Mouse (Mus musculus) forebrain, embryonic 12.5 days (tissue): ENCODE measurements around the gene Adam17. TPM values are rescaled to one million over a fixed set of nuclear protein-coding genes. Genes with fewer than 3 reads are reported as not detected.

Experiments
- ATAC-seq: fragments of 200-750 bp; cut with Nextera tagmentation; 2 replicates; pipeline ENCODE4 v1.8.0; 2017; ENCODE audit warnings: moderate TSS enrichment; ENCODE audit not compliant: low FRiP score
- H3K27ac ChIP-seq: fragments of 300-500 bp; sonication (generic); 2 replicates; pipeline ENCODE4 v1.5.1; 2016; ENCODE audit warnings: mild to moderate bottlenecking
- H3K27me3 ChIP-seq: fragments of 300-500 bp; sonication (generic); 2 replicates; pipeline ENCODE4 v1.6.1; 2016; ENCODE audit warnings: mild to moderate bottlenecking
- H3K36me3 ChIP-seq: fragments of 300-500 bp; sonication (generic); replicated peaks from 2 replicates; pipeline ENCODE4 v1.6.1; 2016; ENCODE audit warnings: mild to moderate bottlenecking
- H3K4me1 ChIP-seq: fragments of 300-500 bp; sonication (generic); 2 replicates; pipeline ENCODE4 v1.6.1; 2016
- H3K4me2 ChIP-seq: fragments of 300-500 bp; sonication (generic); 2 replicates; pipeline ENCODE4 v1.6.1; 2016; ENCODE audit warnings: mild to moderate bottlenecking, moderate library complexity
- H3K4me3 ChIP-seq: fragments of 300-500 bp; sonication (generic); replicated peaks from 2 replicates; pipeline ENCODE4 v1.5.1; 2016; ENCODE audit warnings: mild to moderate bottlenecking
- H3K9ac ChIP-seq: fragments of 300-500 bp; sonication (generic); 2 replicates; pipeline ENCODE4 v1.6.1; 2016; ENCODE audit warnings: mild to moderate bottlenecking
- H3K9me3 ChIP-seq: fragments of 300-500 bp; sonication (generic); 2 replicates; pipeline ENCODE4 v1.6.1; 2016
- WGBS: fragments of 180-500 bp; shearing (Covaris S2); methylation state at CpG from one replicate; pipeline ENCODE4 v1.1.7; 2016; 5-methylcytosine and 5-hydroxymethylcytosine counted together
- polyA plus RNA-seq: library from polyadenylated mRNA; unstranded; fragments of >200 nt; fragmentation: Nextera tagmentation; extraction: Ambion mirVana; gene quantifications from 2 replicates; pipeline ENCODE4 v1.2.1, GENCODE M21; 2016

Gene Adam17
- polyA plus RNA-seq, 1 experiment from 2014 or later, result 39.3 TPM

DNA sequence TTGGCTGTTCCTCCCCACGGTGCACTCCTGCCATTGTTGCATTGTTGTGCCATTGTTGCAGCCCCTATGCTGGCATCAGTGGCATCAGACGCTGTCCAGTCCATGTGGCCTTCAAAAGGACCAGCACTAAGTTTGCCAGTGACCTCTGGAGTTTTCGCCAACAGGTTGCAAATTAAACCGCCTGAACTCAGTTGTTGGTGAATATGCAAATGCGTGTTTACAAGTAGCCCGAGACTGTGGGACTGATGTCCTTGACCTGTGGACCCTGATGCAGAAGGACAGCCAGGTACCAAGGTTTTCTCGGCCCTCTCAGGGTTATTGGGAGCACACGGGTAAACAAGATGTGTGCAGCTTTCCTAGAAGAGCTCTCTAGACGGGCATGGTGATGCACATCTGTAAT, 52.3 kb downstream of the Adam17 start:
- H3K27me3 ChIP-seq, result no peaks in the 10 kb centered on the region
- no peak for ATAC-seq
- no peak overlapping the region for H3K4me2 ChIP-seq
- no peak overlapping the region for H3K9ac ChIP-seq
- peaks cover 9% of the 10 kb centered on the region for H3K4me1 ChIP-seq
- 87% methylated on average over 9 of the region's 9 CpGs for WGBS
- no peak overlapping the region for H3K4me3 ChIP-seq
- peaks cover 55% of the 10 kb centered on the region for H3K36me3 ChIP-seq
- H3K9me3 ChIP-seq, result no peaks in the 10 kb centered on the region
- H3K27ac ChIP-seq, result no peak overlapping the region

DNA sequence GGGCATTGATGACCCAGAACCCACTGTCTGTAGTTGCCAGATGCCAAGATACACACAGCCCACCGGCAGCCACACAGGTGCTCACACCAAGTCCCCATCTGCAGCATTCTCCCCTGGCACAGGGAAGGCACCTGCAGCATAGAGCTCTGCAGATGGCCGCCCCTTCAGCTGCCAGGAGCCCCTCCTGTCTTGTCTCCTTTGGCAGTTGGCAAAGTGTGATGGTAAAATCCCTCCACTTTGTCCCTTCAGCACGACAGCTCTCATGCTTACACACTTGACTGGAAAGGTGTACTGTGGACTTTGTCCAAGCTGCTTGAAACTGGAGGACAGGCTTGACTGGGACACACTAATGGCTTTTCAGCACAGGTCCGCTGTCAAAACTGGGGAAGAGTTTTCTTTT, 53.1 kb downstream of the Adam17 start:
- H3K27me3 ChIP-seq, result no peaks in the 10 kb centered on the region
- no peak overlapping the region for H3K4me3 ChIP-seq
- H3K9ac ChIP-seq, result no peak overlapping the region
- ATAC-seq, result no peak
- WGBS, result 89% methylated on average over 4 of the region's 4 CpGs
- no peaks in the 10 kb centered on the region for H3K9me3 ChIP-seq
- peaks cover 46% of the 10 kb centered on the region for H3K36me3 ChIP-seq
- H3K4me1 ChIP-seq, result peaks cover 9% of the 10 kb centered on the region
- no peak overlapping the region for H3K4me2 ChIP-seq
- no peak overlapping the region for H3K27ac ChIP-seq

GRCm38 (mm10) chr12:21318143-21318895, 55.1 kb downstream of the Adam17 start:
- Histone ChIP-seq H3K4me1 (peaks cover 9% of the 10 kb centered on the region), H3K4me3 (no peak overlapping the region), H3K36me3 (peaks cover 53% of the 10 kb centered on the region), H3K4me2 (no peak overlapping the region), H3K27me3 (no peaks in the 10 kb centered on the region), H3K9me3 (no peaks in the 10 kb centered on the region), H3K9ac (no peak overlapping the region), H3K27ac (no peak overlapping the region)
- WGBS, result 79% methylated on average over 12 of the region's 12 CpGs
- ATAC-seq, result no peak

GRCm38 (mm10) chr12:21316869-21317265, 56.6 kb downstream of the Adam17 start:
- H3K4me3 ChIP-seq, result peak overlapping the region; percentile 70
- peaks cover 53% of the 10 kb centered on the region for H3K36me3 ChIP-seq
- ATAC-seq, result no peak
- 29% methylated on average over 7 of the region's 7 CpGs for WGBS
- H3K4me1 ChIP-seq, result peaks cover 9% of the 10 kb centered on the region
- 0 out of 2 replicates have a peak overlapping the region, but pooled peaks have one; percentile 77 for H3K9ac ChIP-seq
- no peak overlapping the region for H3K27ac ChIP-seq
- H3K9me3 ChIP-seq, result no peaks in the 10 kb centered on the region
- peak overlapping the region; percentile 66 for H3K4me2 ChIP-seq
- no peaks in the 10 kb centered on the region for H3K27me3 ChIP-seq

- Histone ChIP-seq H3K4me1 (peaks cover 9% of the 10 kb centered on the region), H3K36me3 (peaks cover 56% of the 10 kb centered on the region), H3K4me3 (peak within 1 kb of the TSS; percentile 70), H3K27ac (0 out of 2 replicates have a peak within 1 kb of the TSS, but pooled peaks have one; percentile 61), H3K27me3 (no peaks in the 10 kb centered on the region), H3K4me2 (peak within 1 kb of the TSS; percentile 66), H3K9me3 (no peaks in the 10 kb centered on the region), H3K9ac (peak within 1 kb of the TSS; percentile 77)
- peak; percentile 95 for ATAC-seq
- 3% methylated on average over 58 of the region's 59 CpGs for WGBS
Measured at GRCm38 (mm10) chr12:21315923-21316868, 57.2 kb downstream of the Adam17 start, which contains the start of gene Iah1. Gene Iah1, plus strand, starts transcription at chr12:21316389.

- Histone ChIP-seq H3K27ac (no peak overlapping the region), H3K27me3 (no peaks in the 10 kb centered on the region), H3K4me1 (peaks cover 5% of the 10 kb centered on the region), H3K4me2 (no peak overlapping the region), H3K36me3 (peaks cover 79% of the 10 kb centered on the region), H3K9ac (no peak overlapping the region), H3K4me3 (no peak overlapping the region), H3K9me3 (no peaks in the 10 kb centered on the region)
- ATAC-seq, result no peak
- WGBS, result 90% methylated on average over 5 of the region's 5 CpGs
Measured at GRCm38 (mm10) chr12:21312201-21312600, 61.2 kb downstream of the Adam17 start.

- no peak overlapping the region for H3K9ac ChIP-seq
- 85% methylated on average over 4 of the region's 4 CpGs for WGBS
- no peak overlapping the region for H3K4me2 ChIP-seq
- peaks cover 96% of the 10 kb centered on the region for H3K36me3 ChIP-seq
- no peak overlapping the region for H3K4me3 ChIP-seq
- H3K27me3 ChIP-seq, result no peaks in the 10 kb centered on the region
- no peak for ATAC-seq
- no peaks in the 10 kb centered on the region for H3K9me3 ChIP-seq
- no peaks in the 10 kb centered on the region for H3K4me1 ChIP-seq
- H3K27ac ChIP-seq, result no peak overlapping the region
Measured at GRCm38 (mm10) chr12:21306721-21307120, 66.7 kb downstream of the Adam17 start.

GRCm38 (mm10) chr12:21305741-21306140, 67.7 kb downstream of the Adam17 start:
- H3K36me3 ChIP-seq, result peaks cover 96% of the 10 kb centered on the region
- no peak for ATAC-seq
- H3K9ac ChIP-seq, result no peak overlapping the region
- H3K4me2 ChIP-seq, result no peak overlapping the region
- 88% methylated on average over 4 of the region's 4 CpGs for WGBS
- H3K9me3 ChIP-seq, result no peaks in the 10 kb centered on the region
- H3K4me3 ChIP-seq, result no peak overlapping the region
- no peaks in the 10 kb centered on the region for H3K27me3 ChIP-seq
- H3K27ac ChIP-seq, result no peak overlapping the region
- H3K4me1 ChIP-seq, result no peaks in the 10 kb centered on the region

DNA sequence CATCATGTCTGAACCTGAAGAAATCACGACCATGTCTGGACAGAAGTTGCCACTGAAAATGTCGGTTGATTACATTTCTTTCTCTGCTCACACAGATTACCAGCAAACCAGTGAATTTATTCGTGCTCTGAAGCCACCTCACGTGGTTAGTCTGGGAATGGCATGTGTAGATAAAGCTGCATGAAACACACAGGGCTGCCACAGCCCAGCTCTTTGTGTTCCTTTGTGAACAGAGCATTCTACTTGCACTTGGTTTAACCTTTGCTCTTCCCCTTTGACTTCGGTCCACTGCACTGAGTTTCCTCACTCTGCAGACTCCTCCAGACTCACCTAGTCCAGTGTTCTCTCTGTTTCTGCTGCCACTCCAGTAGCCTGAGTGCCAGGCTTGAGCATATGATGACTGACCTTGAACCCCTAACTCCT, 71.1 kb downstream of the Adam17 start:
- H3K27ac ChIP-seq, result no peak overlapping the region
- WGBS, result 93% methylated on average over 5 of the region's 5 CpGs
- no peak for ATAC-seq
- no peaks in the 10 kb centered on the region for H3K27me3 ChIP-seq
- H3K36me3 ChIP-seq, result peaks cover 89% of the 10 kb centered on the region
- no peaks in the 10 kb centered on the region for H3K9me3 ChIP-seq
- no peak overlapping the region for H3K4me2 ChIP-seq
- H3K9ac ChIP-seq, result no peak overlapping the region
- no peaks in the 10 kb centered on the region for H3K4me1 ChIP-seq
- H3K4me3 ChIP-seq, result no peak overlapping the region

DNA sequence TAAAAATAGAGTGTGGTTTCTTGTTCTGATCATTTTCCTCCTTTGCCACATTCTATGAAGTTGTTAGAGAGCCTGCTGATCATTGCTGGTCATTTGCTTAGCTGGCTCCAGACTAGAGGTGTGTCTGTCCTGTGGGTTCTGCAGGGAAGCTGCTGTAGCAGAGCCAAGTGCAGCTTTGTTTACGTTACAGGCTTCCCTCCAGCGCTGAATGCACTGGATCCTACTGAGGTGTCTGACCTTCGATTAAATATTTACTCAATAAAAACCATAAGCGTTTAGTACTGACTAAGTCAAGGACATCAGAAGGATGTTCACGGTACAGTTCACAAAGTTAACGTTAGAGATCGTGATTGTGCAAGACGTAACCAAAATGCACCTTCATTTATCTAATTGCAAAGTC, 71.5 kb downstream of the Adam17 start:
- WGBS, result 92% methylated on average over 8 of the region's 8 CpGs

GRCm38 (mm10) chr12:21301324-21301723, 72.1 kb downstream of the Adam17 start:
- ATAC-seq, result no peak
- Histone ChIP-seq H3K4me3 (no peak overlapping the region), H3K27ac (no peak overlapping the region), H3K27me3 (no peaks in the 10 kb centered on the region), H3K9ac (no peak overlapping the region), H3K4me2 (no peak overlapping the region), H3K9me3 (no peaks in the 10 kb centered on the region), H3K4me1 (no peaks in the 10 kb centered on the region), H3K36me3 (peaks cover 90% of the 10 kb centered on the region)
- 96% methylated on average over 7 of the region's 7 CpGs for WGBS

More for the DNA sequence above, 71.5 kb downstream of the Adam17 start:
- H3K36me3 ChIP-seq, result peaks cover 90% of the 10 kb centered on the region
- no peak overlapping the region for H3K9ac ChIP-seq
- ATAC-seq, result no peak
- H3K27ac ChIP-seq, result no peak overlapping the region
- H3K4me2 ChIP-seq, result no peak overlapping the region
- H3K27me3 ChIP-seq, result no peaks in the 10 kb centered on the region
- H3K4me3 ChIP-seq, result no peak overlapping the region
- H3K4me1 ChIP-seq, result no peaks in the 10 kb centered on the region
- no peaks in the 10 kb centered on the region for H3K9me3 ChIP-seq

DNA sequence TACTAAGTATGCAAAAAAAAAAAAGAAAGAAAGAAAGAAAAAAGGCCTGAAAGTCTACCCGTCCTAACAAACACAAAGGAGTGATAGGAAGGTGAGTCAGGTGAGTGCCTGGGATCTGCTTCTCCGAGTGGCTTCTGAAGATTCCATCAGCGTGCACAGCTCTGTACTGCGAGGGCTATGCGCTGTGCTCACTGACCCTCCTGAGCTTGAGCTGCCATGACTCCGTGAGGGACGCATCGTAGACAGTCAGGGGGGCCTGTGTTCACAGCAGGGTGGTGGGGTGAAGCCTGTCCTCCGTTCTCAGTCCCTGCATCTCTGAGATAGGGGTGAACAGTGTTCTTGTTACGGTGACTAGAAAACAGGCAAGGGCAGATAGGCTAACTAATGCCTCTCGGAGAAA, 74.6 kb downstream of the Adam17 start:
- Histone ChIP-seq H3K4me1 (no peaks in the 10 kb centered on the region), H3K4me3 (no peak overlapping the region), H3K27ac (no peak overlapping the region), H3K9ac (no peak overlapping the region), H3K36me3 (peaks cover 90% of the 10 kb centered on the region), H3K4me2 (no peak overlapping the region), H3K27me3 (no peaks in the 10 kb centered on the region), H3K9me3 (no peaks in the 10 kb centered on the region)
- 97% methylated on average over 11 of the region's 11 CpGs for WGBS
- ATAC-seq, result no peak
